Mouse (Mus musculus) c-Kit-positive CD71-positive TER-119-negative erythroid progenitor cells, embryonic 14.5 days (primary cell): ENCODE results near the gene Vmn1r132.
"Not testable (repeated sequence)": the region's sequence is repeated elsewhere in the genome, so short reads cannot be mapped to it uniquely, and the experiment has no call there.

Experiments used
- DNase-seq: peaks from one replicate; pipeline ENCODE4 v3.0.0-alpha.2; 2013; ENCODE audit warnings: low read depth

Gene Vmn1r132

DNA sequence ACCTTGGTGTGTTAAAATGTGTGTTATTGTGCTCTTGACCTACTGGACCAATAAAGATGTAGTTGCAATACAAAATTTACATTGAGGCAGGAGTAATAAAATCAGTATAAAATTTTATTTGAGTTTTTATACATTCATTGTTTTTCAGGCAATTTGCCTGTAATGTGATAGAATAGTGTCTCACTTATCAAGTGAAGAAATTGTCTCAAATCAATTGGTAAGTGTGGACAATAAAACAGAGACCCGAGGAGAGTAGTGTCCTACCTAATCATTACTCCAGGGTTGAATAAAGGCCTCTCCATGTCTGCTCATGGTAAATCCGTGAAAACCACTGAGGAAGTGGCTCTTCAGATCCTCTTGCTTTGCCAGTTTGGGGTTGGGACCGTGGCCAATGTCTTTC is at the start of gene Vmn1r132:
Gene Vmn1r132, plus strand, starts transcription at position 301 of the 400 bp plus-strand sequence.
- not testable (repeated sequence) for DNase-seq
